Mouse (Mus musculus) cerebellum, adult (tissue): ENCODE measurements around the gene Gngt1.

Experiments
- ATAC-seq: cut with Nextera tagmentation; 2 replicates; pipeline ENCODE4 v1.9.2; 2017; ENCODE audit warnings: mild to moderate bottlenecking, moderate library complexity, mixed read lengths; ENCODE audit not compliant: insufficient number of reproducible peaks, low FRiP score, low TSS enrichment

Gngt1 gene

GRCm38 (mm10) chr6:3993492-3993891, at the start of gene Gngt1:
Gngt1 (plus strand) TSS chr6:3993792.
- no peak for ATAC-seq

GRCm38 (mm10) chr6:3954969-3955368, 38.6 kb upstream of the Gngt1 start:
- ATAC-seq: no peak

DNA sequence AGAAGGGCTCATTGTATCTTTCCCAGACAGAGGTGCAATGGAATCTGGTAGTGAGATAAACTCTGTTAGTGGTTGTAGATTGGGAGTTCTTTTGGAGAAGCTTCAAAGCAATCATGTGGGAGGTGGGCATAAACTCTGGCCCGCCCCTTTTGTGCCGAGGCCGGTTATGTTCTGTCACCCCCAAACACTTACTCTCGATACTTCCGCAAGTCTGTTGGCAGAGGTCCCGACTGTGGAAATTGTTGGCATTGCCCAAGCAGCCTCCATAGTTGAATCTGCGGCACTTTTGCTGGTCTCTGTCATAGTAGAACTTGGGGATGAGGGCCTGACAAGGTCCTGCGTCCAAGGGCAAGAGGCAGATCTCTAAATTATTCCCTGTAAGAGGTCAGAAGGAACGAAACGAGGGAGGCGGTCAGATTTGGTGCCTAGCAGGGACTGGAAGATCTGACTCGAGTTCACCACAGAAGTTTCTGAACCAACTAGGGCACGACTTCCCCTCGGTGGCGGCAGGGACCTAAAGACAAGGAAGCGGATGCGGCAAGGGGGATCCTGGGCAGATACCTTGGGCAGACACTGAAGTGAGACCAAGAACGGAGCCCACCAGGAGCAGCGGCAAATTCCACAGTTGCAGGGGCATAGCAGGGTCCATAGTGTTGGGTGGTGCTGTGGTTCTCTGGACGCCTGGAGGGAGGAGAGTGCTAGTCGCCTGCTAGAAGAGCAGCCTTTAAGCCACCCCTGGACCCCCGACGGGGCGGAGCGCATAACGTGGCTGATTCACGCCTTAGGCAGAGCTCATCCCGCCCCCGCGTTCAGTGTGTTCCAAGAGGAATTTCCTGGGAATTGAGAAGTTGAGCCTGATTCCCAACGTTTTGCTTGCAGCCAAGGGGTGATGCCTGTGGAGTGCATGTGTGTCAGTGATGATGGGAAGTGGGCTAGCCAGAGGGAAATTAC, 25.6 kb upstream of the Gngt1 start:
- ATAC-seq: no peak

DNA sequence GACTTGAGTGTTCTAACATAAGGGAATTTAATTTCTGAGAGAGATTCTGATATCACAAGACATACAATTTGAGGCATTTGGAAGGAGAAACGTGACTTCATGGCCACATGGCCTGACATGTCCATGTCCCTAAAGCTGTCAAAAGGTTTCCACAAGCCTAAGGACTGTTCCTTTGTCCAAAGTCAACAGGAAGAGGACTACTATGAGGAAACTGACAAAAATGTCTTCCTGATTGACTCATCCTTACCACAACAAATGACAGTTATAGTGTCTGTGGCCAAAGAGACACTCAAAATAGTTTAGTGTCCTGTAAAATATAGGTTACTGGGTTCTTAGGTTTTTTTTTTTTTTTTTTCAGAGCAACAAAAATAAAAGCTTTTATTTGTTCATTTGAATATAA, 19.9 kb upstream of the Gngt1 start:
- no peak for ATAC-seq

DNA sequence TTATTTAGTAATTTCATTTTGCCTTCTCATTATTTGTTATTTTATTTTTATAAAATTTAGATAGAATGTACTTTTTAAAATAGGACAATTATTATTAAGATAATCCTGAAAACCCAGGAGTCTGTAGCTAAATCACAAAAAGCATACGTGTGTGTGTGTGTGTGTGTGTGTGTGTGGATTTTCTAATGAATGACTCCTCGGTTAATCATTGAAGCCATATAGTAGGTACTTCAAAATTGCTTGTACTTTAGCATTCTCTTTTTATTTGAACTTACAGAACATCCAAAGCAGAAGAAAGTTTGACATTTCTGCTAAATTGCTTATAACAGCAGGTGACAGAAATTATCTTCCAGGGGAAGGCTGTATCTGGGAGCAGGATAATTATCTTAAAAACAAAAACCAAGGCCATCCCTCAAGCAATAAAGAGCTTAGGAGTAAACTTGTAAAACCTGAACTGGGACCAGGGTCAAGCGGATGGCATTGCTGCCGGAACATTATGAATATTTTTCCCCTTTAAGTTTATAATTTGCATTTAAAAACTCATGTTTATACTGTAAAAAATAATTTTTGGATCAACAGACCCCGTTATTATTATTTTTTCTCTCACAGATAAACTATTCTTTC, 10.8 kb upstream of the Gngt1 start:
- ATAC-seq: no peak

DNA sequence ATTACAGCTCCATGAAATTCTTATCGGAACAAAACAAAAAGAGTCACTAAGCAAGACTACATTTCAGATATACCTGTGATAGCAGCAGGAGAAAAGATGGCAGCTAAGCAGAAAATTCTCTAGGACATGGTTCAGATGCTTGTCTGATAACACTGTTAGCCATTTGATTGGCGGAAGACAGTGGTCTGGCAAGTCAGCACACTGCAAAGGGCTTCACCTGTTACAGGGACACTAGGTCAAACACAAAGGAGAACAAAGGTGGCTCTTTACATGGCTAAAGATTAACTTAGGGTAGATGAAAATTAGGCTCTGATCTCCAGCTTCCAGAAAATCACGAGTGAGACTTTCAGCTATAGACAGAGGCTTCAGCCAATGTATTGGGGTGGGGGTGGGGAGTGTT, 4.8 kb upstream of the Gngt1 start, which contains the start of gene Tfpi2:
Gene Tfpi2 (minus strand): TSS at position 170 of the 400 bp plus-strand sequence.
- no peak for ATAC-seq

DNA sequence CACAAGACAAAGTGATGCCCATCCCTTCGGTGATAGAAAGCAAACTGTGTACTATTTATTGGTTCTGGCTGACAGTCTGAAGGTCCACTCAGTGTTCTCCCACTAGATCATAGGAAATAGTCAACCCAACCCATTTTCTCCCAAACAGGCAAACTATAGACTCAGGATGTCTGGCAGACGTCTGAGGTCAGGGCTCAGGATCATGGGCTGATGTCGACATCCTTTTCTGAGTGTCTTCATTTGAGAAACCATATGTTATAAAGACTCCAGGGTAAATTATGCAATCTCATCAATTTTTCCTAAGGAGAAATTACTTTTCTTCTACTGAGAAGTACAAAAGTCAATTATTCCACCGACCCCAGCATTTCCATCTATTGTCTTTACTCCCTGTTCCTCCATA, 4.5 kb downstream of the Gngt1 start:
- ATAC-seq: no peak

GRCm38 (mm10) chr6:3999296-3999695, 5.7 kb downstream of the Gngt1 start:
- ATAC-seq: no peak

DNA sequence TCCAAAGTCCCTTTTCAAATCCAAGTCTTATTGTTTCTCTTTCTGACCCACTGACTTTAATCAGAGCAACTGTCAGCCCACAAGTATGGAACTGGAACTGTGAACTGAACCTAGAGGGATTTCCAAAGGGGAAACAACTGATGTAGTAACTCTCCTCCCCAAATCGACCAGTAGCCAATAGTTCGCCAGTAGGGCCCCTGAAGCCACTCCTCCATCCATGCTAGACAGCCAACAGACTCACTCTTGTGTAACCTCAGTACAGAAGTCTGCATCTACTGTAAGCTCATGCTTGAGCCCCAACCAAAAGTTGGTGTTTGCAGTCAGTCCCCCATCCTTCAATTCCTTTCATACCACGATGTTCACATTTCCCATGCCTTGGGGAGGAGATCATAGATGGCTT, 7.1 kb downstream of the Gngt1 start:
- ATAC-seq: no peak

DNA sequence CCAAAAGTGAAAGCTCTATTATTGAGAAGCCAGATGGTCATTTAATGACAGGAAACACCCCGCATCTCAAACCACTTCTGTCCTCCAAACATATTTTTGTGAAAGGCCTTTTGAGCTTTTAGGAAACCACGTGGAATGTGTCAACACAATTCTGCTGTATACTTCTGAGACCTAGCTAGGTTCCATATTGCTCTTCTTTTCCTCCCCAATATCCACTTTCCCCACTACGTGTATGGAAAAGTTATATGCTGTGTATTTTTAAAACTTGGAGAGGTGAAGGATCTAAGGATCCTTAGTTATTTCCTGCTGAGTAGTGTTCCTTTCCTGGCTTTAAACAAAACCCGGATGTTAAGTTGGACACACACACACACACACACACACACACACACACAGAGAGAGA, 9.9 kb downstream of the Gngt1 start:
- ATAC-seq: no peak

- ATAC-seq: peak; percentile 63
These were observed 10.3 kb downstream of the Gngt1 start, which contains the start of gene Gng11 for GRCm38 (mm10) chr6:4003890-4004306. Gng11 (plus strand) TSS chr6:4003904.

DNA sequence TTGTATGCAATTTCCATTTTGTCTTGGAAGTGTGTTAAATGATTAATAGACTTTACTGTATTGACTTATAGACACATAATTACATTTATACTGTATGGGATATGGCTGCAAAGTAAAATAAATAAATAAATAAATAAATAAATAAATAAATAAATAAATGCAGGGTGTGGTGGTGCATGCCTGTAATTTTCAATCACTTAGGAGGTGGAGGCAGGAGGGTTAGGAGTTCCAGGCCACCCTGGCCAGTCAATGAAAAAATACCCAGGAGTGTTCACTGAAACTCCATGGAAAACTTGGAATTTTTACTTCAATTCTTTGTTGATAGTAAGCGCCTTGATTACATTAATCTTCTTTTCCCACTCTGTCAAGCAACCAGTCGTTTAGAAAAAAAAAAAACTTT, 11.2 kb downstream of the Gngt1 start:
- ATAC-seq: no peak

DNA sequence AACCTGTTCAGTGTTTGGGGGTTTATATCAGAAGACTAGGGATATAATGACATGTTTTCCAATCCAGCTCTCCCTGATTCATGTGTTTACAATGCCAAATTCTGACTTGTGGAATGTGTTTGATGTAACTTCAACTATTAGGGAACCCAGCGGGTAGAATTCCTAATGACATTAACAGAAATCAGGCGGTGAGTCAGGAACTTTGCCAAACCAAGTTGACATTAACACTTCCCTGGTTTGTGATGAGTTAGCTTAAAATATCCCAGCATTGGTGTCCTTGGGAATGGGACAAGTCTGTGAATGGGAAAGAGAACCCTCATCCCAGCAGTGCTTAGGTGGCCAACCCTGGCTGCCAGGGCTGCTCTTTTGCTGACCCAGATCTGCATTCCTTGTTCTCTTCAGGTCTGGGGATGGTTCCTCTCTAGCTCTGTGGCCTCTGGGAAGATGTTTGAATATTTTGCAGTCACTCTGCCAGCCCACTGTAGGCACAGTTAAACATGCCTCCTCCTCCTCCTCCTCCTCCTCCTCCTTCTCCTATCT, 15.0 kb downstream of the Gngt1 start:
- no peak for ATAC-seq

GRCm38 (mm10) chr6:4009548-4009947, 16.0 kb downstream of the Gngt1 start:
- no peak for ATAC-seq

DNA sequence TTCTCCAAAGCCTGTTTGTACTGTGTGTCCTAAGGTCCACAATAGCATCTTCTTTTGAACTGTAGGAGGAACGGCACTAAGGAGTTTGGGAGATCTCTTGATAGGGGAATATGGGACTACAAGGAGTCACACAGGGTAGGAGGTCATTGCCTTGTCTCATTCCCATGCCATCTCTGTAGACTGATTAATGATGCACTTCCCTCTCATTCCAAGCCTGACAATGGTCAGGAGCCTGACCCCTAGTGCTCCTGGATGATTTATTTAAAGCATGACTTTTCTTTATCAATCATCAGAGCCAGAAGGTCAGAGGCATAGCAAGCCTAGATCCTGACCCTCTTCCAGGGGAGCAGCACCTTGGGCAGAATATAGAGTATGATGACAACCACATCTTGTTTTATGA, 29.1 kb downstream of the Gngt1 start:
- ATAC-seq: no peak

DNA sequence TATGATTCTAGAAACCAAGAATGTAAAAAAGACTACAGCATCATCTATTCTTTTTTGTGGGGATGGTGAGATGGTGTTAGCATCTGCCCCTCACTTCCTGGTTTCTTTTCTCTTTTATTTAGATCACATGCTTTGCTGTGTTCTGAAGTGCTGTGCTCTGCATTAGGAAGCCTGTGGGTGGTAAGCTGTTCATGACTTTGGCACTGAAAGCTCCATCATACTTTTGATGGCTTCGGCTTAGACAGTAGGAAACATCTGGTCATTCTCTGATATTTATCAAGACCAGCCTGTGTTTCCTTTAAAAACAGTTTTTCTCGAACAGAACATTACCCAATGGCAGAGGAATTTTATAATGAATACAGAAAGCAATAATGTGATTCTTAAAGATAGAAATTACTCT, 32.8 kb downstream of the Gngt1 start:
- no peak for ATAC-seq

- ATAC-seq: no peak
These were observed 37.4 kb downstream of the Gngt1 start for GRCm38 (mm10) chr6:4030956-4031355.

GRCm38 (mm10) chr6:4041821-4042220, 48.2 kb downstream of the Gngt1 start:
- no peak for ATAC-seq
